Mouse (Mus musculus) ES-Bruce4 (cell line): ENCODE measurements around the gene Arid3c. TPM values are rescaled to one million over a fixed set of nuclear protein-coding genes. Genes with fewer than 3 reads are reported as not detected.

Experiments used
- H3K27ac ChIP-seq: 2 replicates; pipeline ENCODE4 v1.5.1; 2012; ENCODE audit warnings: low read length, inconsistent platforms; ENCODE audit not compliant: insufficient read depth
- H3K27me3 ChIP-seq: 2 replicates; pipeline ENCODE4 v1.6.1; 2012; ENCODE audit warnings: mild to moderate bottlenecking, low read length, inconsistent platforms; ENCODE audit not compliant: control insufficient read depth, poor library complexity, insufficient read depth, severe bottlenecking
- H3K36me3 ChIP-seq: 2 replicates; pipeline ENCODE4 v1.6.1; 2012; ENCODE audit warnings: inconsistent platforms, mild to moderate bottlenecking, low read length, moderate library complexity; ENCODE audit not compliant: control insufficient read depth, poor library complexity, insufficient read depth, severe bottlenecking
- H3K4me1 ChIP-seq: one replicate; pipeline ENCODE4 v1.8.1; 2011; ENCODE audit warnings: low read length; ENCODE audit not compliant: control insufficient read depth, insufficient read depth
- H3K4me3 ChIP-seq: 2 replicates; pipeline ENCODE4 v1.5.1; 2011; ENCODE audit warnings: low read depth, mild to moderate bottlenecking, low read length
- H3K9ac ChIP-seq: 2 replicates; pipeline ENCODE4 v1.6.1; 2012; ENCODE audit warnings: low read depth, mild to moderate bottlenecking, inconsistent platforms; ENCODE audit not compliant: poor library complexity, severe bottlenecking
- H3K9me3 ChIP-seq: replicated peaks from 2 replicates; pipeline ENCODE4 v1.6.1; 2012; ENCODE audit warnings: mild to moderate bottlenecking, low read length, inconsistent platforms; ENCODE audit not compliant: control insufficient read depth, poor library complexity, insufficient read depth, severe bottlenecking
- CTCF ChIP-seq: IDR thresholded peaks from one replicate; pipeline ENCODE4 v1.8.1; 2011; ENCODE audit warnings: low read depth, low read length
- EP300 ChIP-seq: IDR thresholded peaks from 2 replicates; pipeline ENCODE4 v1.6.1; 2011; ENCODE audit warnings: low read depth, low read length; ENCODE audit not compliant: insufficient read depth
- POLR2A ChIP-seq: IDR thresholded peaks from one replicate; pipeline ENCODE4 v1.8.1; 2011; ENCODE audit warnings: low read length; ENCODE audit not compliant: insufficient read depth
- polyA plus RNA-seq: library from polyadenylated mRNA; stranded (reverse); fragments of >200 nt; gene quantifications from 2 replicates; pipeline ENCODE4 v1.2.4, GENCODE M21; 2011; ENCODE audit warnings: low read depth; ENCODE audit not compliant: missing spikeins, insufficient read depth, insufficient read length

Gene Arid3c
- polyA plus RNA-seq, 1 experiment, result 0.69 TPM

DNA sequence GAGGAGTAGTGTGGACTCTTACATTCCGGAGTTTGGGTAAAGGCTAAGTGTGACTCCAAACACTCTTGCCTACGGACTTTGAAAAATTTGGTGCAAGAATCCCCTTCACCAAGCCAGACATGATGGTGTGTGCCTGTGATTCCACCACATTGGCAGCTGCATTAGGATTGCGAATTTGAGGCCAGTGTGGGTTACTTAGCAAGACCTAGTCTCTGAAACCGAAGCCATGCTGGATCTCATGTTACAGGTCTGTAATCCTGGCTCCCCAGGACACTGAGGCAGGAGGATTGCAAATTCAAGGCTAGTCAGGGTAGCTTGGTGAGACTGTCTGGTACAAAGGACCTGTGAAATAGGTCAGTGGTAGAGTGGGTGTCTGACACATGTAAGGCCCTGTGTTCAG is 27.8 kb upstream of the Arid3c start:
- Histone ChIP-seq H3K27me3 (no peaks in the 10 kb centered on the region), H3K4me3 (no peak overlapping the region), H3K36me3 (peaks cover 8% of the 10 kb centered on the region), H3K9me3 (no peaks in the 10 kb centered on the region), H3K4me1 (peaks cover 3% of the 10 kb centered on the region), H3K27ac (no peak overlapping the region), H3K9ac (no peak overlapping the region)
- TF ChIP-seq EP300, result no peak
- no peak for TF ChIP-seq CTCF
- TF ChIP-seq POLR2A, result no peak

DNA sequence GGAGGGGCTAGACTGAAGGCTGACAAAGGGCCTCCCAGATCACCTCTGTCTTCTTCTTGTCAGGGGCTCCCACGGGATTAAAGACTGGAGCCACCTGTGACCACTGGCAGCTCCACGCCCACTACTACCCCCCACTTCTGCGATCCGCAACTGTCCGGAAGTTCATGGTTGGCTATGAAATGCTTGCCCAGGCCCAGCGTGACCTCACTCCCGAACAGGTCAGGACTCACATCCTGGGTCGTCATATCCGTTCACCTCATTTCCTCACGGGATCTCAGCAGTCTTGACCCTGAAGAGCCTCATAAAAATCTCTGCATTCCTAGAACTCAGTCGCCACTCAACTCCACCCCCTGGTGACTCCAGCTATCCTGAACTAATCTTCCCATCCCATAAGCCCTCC is 27.1 kb upstream of the Arid3c start:
- peaks cover 8% of the 10 kb centered on the region for H3K36me3 ChIP-seq
- no peaks in the 10 kb centered on the region for H3K9me3 ChIP-seq
- H3K27ac ChIP-seq, result no peak overlapping the region
- peaks cover 3% of the 10 kb centered on the region for H3K4me1 ChIP-seq
- TF ChIP-seq POLR2A (no peak), EP300 (no peak), CTCF (no peak)
- no peak overlapping the region for H3K4me3 ChIP-seq
- no peaks in the 10 kb centered on the region for H3K27me3 ChIP-seq
- H3K9ac ChIP-seq, result no peak overlapping the region

DNA sequence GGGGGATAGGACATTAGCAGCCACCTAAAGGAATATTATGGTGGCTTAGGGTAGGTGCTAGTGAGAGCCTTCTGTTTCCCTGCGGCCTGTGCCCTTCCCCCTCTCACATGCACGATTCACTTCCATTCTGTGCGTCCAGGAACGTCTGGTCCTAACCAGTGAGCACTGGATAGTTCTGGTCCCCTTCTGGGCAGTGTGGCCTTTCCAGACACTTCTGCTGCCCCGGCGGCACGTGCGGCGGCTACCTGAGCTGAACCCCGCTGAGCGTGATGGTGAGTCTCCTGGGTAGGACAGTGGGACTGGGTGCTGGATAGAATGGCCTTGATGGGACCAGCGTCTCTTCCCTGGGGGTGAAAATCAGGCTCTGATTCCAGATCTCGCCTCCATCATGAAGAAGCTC is 26.4 kb upstream of the Arid3c start:
- Histone ChIP-seq H3K9ac (no peak overlapping the region), H3K36me3 (peaks cover 8% of the 10 kb centered on the region), H3K27ac (no peak overlapping the region), H3K4me1 (peaks cover 3% of the 10 kb centered on the region), H3K9me3 (no peaks in the 10 kb centered on the region), H3K27me3 (no peaks in the 10 kb centered on the region), H3K4me3 (no peak overlapping the region)
- TF ChIP-seq EP300 (no peak), CTCF (no peak), POLR2A (no peak)

DNA sequence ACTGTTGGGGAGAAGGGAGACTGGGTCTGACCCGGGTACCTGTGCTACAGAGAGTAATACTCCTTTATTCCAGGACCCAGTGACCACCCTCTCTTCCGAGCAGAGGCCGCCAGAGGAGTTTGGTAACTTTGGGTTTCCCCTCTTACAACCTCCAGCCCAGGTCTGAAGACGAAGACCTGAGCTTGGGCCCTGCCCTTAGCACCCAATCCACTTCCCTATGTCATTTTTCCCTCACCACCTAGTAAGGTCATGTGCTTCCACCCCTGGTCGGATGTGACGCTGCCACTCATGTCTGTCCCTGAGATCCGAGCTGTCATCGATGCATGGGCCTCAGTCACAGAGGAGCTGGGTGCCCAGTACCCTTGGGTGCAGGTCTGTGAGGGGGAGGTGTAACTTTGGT is 25.5 kb upstream of the Arid3c start:
- no peaks in the 10 kb centered on the region for H3K27me3 ChIP-seq
- H3K4me1 ChIP-seq, result peaks cover 3% of the 10 kb centered on the region
- H3K27ac ChIP-seq, result no peak overlapping the region
- H3K9ac ChIP-seq, result peak overlapping the region; percentile 64
- no peak for TF ChIP-seq POLR2A
- TF ChIP-seq CTCF, result no peak
- TF ChIP-seq EP300, result no peak
- no peaks in the 10 kb centered on the region for H3K9me3 ChIP-seq
- peaks cover 8% of the 10 kb centered on the region for H3K36me3 ChIP-seq
- peak overlapping the region; percentile 93 for H3K4me3 ChIP-seq

DNA sequence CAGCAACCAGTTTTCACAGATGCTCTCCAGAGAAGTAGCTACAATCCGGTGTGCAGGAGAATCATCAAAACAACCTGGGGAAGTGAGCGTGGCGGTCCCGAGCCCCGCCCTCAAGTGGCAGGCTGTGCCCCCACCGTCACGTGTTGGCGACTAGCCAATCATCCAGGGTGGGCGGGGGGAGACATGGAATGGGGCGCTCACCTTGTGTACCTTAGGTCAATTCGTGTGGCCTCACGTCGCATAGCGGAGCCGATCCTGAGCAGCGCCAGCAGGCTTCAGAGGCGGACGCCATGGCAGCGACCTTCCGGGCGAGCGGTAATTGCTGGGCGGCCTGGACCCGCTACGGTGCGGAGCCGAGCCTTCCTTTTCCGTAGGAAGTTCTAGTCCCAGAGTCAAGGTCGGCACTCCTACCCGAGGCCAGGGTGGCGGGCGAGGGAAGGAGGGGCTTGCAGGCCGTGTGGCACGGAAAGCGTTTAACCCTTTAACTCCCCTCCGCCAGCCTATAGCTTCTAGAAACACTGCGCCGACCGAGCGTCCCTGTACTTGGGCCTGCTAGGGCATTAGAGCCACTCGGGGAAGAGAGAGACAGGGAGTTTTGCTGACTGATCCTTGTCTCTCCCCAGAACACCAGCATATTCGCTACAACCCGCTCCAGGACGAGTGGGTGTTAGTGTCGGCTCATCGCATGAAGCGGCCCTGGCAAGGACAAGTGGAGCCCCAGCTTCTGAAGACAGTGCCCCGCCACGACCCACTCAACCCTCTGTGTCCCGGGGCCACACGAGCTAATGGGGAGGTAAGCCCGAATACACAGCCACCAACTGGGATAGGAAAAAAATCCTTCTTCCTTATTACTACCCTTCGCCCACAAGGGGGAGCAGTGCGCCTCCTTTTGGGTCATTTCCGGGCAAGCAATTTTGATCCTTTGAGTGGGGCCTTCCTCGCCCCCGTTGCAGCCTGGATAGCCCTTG is 24.7 kb upstream of the Arid3c start, which contains the start of gene Sigmar1:
TSS of gene Sigmar1 (minus strand) at position 820 of the 968 bp plus-strand sequence.
- TF ChIP-seq EP300 (no peak), POLR2A (peak; percentile 68), CTCF (peak; percentile 72)
- Histone ChIP-seq H3K4me3 (peak within 1 kb of the TSS; percentile 93), H3K27ac (peak within 1 kb of the TSS; percentile 36; the same call in 1 of the 2 replicates), H3K9ac (peak within 1 kb of the TSS; percentile 64), H3K4me1 (no peaks in the 10 kb centered on the region), H3K27me3 (no peaks in the 10 kb centered on the region), H3K36me3 (peaks cover 8% of the 10 kb centered on the region), H3K9me3 (no peaks in the 10 kb centered on the region)

DNA sequence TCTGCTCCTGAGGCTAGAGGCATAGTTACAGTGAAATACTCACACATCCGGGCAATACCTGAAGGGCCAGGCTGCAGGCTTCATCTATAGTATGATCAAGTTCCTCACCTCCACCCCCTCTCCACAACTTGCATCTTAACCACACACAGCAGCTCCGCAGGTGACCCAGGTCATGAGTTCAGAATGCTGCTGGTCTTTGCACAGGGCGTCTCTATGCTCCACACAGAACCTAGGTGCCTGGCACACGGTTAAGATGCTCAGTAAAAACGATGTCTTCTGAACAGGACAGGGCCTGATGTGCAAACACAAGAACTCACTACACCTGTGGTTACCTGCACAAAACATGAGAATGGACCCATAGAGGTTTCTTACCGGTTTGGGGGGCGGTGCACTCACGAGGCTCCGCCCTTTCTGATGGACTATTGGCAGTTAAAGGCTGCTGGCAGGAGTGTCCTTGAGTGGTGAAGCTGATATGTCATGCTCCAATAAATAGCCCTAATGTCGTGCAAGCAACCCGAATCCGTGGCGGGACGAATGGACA is 23.9 kb upstream of the Arid3c start, which contains the start of gene Galt:
TSS of gene Galt (plus strand) at position 432 of the 541 bp plus-strand sequence.
- Histone ChIP-seq H3K9me3 (no peaks in the 10 kb centered on the region), H3K36me3 (peaks cover 8% of the 10 kb centered on the region), H3K4me1 (no peaks in the 10 kb centered on the region), H3K27ac (peak within 1 kb of the TSS; percentile 36; the same call in 1 of the 2 replicates), H3K4me3 (peak within 1 kb of the TSS; percentile 93), H3K9ac (peak within 1 kb of the TSS; percentile 64), H3K27me3 (no peaks in the 10 kb centered on the region)
- TF ChIP-seq CTCF (no peak), EP300 (no peak), POLR2A (no peak)
